Mouse (Mus musculus): Measurements from ENCODE around the gene Tmx2.

The Tmx2 gene

GRCm38 (mm10) chr2:84636231-84636741, 42.7 kb downstream of the Tmx2 start:
- no peak for DNase-seq

DNA sequence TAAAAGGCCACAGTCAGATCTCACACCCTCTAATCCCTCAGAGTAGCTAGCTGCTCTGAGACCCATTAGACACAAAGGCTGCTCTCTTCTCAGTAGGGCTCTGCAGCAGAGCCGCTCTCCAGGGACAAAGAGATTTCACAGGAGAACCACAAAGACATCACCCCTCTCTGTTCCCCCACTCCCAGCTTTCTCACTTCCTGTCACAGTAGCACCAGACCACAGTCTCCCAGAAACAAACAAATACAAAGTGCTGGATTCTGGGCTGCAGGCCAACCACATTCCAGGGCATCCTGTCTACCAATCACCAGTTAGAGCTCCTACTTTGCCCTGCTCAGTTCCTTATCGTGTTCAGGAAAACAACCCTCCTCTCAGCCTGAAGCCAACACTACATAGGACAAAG, 43.3 kb downstream of the Tmx2 start:
- DNase-seq = no peak

GRCm38 (mm10) chr2:84634934-84635482, 43.9 kb downstream of the Tmx2 start:
- DNase-seq = no peak

DNA sequence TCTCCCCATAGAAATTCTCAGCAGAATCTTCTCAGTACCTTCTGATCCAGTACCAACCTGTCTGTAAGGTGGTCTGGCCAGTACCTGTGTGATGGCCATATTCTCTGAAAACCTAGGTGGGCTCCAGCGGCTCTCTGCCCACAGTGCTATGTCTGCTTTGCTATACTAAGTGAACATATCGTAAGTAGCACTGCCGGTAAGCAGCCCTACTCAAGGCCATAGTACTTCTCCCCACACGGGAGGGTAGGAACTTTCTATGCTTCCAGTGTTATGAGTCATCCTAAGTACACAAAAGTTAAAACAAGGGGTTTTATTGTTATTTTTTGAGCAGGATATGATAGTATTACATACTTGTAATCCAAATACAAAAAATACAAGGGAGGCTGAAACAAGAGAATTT, 44.9 kb downstream of the Tmx2 start:
- no peak for DNase-seq

GRCm38 (mm10) chr2:84632999-84633398, 45.9 kb downstream of the Tmx2 start:
- no peak for DNase-seq

DNA sequence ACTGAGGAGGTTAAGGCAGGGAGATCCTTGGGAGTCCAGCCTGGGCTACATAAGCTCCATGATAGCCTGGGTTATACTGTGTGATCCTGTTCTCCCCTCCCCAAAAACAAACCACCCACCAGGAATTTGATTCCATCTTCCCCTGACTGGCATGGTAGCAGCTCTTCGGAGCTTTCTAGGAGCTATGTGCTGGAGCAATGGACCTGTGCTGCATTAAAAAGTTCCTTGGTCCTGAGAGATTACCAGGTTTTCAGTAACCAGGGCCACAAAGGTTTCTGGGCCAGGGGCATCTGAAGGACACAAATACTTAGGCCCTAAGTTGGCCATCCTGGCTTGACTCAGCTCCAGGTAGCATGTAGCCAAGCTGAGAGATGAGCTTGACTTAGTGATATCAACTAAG, 46.9 kb downstream of the Tmx2 start:
- DNase-seq = no peak

- DNase-seq = no peak
Observed at GRCm38 (mm10) chr2:84627036-84627435, 51.9 kb downstream of the Tmx2 start.

GRCm38 (mm10) chr2:84626366-84626975, 52.5 kb downstream of the Tmx2 start:
- no peak for DNase-seq

- DNase-seq = no peak
Observed at GRCm38 (mm10) chr2:84624201-84624600, 54.7 kb downstream of the Tmx2 start.

DNA sequence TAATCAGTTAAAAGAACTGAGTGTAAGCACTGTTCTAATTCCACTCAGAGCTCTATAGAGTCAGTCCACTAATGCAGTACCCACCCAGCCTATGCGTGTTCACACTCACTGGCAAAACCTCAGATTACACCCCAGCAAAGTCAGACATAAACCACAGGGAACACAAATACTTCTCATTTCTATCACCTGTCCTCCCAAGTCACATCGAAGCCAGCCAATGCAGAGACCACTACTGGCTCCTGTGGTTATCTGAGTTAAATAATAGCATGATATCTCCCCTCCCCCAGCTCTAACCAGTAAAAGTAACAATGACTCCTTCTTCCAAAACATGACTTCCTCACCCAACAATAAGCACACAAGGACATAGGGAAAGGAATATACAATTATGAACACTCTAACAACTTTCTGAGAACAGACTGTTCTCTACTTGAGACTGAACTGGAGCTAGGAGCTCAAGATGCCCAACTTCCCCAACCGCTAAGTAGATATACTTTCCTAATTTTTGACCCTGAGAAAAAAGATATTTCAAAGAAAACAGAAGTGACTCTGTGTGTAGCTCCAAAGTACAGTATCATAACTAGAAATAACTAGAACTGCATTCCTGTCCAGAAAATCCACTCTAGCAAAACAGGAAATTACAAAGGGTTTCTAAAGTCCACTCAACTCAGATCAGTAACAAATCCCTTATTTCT, 55.4 kb downstream of the Tmx2 start:
- DNase-seq = no peak

DNA sequence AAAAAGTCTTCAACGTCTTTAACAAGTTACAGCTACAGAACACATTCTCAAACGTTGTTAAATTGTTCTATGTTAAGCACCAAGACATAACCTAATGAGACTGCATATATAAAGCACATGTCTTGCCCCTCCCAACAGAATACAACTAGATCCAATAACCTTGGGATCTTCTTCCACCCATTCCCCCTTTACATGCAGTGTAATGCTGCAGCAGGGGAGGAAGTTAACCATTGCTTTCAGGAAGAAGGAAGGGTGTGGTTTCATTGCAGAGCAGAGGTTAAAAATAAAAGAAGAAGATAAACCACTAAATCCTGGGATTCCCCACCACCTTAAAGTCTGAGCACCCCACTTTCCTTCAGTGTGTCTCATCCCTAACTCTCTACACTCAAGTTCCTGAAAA, 56.3 kb downstream of the Tmx2 start:
- DNase-seq = no peak
